Mouse (Mus musculus) A20 (cell line): ENCODE data around the gene Hmg20b.

Experiments used
- DNase-seq: peaks from one replicate; pipeline ENCODE4 v3.0.0-alpha.2; 2011; ENCODE audit warnings: low read depth, low spot score

Hmg20b gene

DNA sequence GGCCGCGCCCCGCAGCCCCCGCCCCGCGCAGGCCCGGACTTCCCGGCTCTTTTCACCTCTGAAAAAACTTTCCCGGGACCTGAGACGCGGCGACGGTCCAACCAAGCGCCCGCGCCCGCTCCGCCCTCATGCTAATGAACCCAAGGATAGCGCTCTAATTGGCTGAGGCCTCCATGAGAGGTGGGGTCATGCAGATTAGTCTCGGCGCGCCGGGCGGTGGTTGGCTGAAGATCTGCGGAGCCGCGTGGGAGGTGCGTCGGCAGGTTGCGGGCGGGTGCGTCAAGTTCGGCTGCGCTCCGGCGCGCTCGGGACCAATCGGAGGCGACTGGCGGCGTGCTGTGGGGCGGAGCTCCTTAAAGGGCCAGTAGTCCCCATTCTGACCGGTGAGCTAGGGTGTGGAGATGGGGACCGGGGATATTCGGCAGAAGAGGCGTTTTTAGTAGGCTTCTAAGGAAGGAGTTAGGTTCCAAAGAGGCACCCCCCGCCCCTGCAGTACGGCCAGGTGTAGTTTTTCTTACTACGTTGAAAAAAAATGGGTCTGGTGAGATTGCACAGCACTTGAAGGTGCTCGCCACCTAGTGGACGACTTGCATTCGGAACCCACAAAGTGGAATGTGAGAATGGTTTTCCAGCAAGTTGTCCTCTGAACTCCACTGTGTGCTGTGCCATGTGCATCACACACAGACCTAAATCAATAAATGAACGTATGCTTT is at the start of gene Hmg20b:
Gene Hmg20b (minus strand): TSS at position 130 of the 713 bp plus-strand sequence.
- DNase-seq, result peak; percentile 100

- no peak for DNase-seq
Observed at GRCm38 (mm10) chr10:81399798-81400308, 49.6 kb upstream of the Hmg20b start.

DNA sequence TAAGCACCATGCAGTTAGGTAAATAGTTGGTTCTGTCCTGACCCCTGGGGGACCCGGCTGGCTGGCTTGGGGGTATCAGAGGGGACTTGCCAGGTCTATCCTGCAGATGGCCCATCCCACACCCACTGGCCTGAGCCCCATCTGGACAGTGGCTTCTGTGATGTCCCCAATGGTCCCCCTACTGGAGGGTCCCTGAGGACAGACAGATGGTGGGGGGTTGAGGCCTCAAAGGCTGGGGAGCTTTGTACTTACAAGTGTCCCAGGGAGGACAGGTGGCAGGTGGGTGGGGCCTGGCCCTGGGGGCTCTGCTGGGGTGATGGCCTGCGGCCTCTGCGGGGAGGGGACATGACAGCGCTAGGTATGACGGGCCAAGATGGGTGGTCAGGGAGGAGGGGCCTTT is 49.0 kb upstream of the Hmg20b start:
- DNase-seq, result no peak

DNA sequence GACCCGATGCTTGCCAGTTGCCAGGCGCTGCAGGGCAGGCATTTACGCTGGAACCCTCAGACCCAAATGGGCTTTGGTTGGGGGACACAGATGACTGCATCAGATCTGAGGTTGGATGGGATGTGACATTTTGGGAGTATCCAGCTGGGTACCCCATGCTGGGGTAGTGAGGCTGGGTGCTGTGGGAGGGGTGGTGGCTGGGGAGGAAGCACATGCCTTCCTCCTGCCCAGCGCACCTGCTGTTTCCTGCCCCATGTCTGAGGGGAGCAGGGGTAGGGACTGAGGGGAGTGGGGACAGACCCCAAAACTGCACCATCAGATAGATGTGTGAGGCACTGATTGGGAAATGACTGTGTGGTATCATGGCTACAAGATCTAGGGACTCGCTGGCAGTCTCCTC is 46.5 kb upstream of the Hmg20b start:
- no peak for DNase-seq

DNA sequence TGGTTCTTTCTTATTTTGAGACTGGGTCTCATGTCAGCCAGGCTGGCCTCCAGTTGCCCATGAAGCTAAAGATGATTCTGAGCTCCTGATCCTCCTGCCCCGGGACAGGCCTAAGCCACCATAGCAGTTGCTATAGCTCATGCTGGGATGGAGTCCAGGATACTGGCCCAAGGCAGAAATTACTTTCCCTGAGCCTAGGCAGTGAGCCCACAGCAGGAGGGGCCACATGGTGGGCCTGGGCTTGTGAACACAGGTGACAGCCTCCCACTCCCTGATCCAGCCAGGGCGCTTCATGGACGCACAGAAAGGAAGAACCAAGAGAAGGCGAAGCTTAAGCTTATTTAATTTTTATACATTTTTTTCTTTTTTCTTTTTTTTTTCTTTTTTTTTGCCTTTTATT is 45.6 kb upstream of the Hmg20b start:
- DNase-seq, result no peak

DNA sequence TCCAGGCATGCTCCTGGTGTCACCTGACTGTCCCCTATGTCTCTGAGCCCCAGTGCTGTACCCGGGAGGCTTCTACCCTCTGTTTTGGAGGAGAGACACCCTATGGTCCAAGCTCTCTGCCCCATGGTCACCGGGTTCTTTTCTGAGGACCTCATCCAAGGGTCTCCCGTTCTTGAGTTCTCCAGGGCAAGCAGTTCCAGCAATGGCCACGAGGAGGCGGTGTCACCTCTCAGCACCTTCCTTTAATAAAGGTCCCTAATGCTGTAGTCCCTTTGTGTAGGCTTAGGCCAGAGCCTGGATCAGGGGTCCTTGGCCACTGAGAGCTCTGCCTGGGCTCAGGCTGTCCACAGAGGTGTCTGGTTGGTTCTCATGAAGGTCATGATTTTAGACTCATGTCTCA is 44.8 kb upstream of the Hmg20b start:
- DNase-seq, result peak; percentile 67

DNA sequence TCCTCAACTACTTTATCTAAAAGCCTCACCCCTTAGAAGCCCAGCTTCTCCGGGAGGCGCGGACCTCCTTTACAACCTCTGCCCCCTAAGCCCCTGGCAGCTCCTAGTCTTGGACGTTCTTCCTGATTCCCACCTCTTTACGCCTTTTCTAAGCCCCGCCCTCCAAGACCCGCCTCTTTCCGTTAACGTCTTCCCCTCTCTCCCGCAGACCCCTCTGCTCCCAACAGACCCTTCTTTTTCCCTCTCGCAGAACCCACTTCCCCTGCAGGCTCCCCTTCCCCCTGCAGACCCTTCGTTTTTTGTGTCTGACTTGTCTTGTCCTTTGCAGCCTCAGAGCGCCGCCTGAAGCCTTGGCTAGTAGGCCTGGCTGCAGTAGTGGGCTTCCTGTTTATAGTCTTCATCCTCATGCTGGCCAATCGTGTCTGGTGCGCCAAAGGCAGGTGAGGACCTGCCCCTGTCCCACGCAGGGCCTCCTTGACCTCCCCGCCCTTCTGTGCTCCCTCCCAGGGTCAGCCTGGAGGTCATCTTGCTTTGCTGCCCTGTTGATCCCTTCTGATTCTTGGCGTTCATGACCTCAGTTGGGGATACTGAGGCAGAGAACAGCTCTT is 43.3 kb upstream of the Hmg20b start:
- no peak for DNase-seq

- DNase-seq, result no peak
Observed at GRCm38 (mm10) chr10:81392781-81393185, 42.5 kb upstream of the Hmg20b start, which contains the start of gene Smim24. Gene Smim24, plus strand, starts transcription at chr10:81393051.

GRCm38 (mm10) chr10:81392270-81392669 is 42.0 kb upstream of the Hmg20b start:
- no peak for DNase-seq

- DNase-seq, result no peak
Observed at GRCm38 (mm10) chr10:81390678-81390965, 40.3 kb upstream of the Hmg20b start.

GRCm38 (mm10) chr10:81389801-81390677 is 39.8 kb upstream of the Hmg20b start:
- DNase-seq, result peak; percentile 61

DNA sequence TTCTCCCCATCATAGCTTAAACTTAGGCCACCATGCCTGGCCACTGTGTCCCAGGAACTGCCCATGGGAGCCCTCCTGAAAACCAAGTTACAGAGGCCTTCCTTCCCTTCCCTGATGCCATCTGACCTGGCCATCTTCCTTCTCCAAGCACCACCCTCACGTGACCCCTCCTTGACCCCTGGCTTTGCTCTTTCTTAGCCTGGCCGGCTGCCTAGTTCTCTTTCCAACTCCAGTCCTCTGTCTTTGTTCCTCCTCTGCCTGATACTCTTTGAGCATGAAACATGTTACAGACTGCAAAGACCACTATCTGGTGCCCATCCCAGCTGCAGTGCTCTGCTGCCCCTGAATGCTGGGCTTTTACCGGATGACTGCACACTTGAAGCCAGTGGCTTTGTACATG is 39.1 kb upstream of the Hmg20b start:
- no peak for DNase-seq

DNA sequence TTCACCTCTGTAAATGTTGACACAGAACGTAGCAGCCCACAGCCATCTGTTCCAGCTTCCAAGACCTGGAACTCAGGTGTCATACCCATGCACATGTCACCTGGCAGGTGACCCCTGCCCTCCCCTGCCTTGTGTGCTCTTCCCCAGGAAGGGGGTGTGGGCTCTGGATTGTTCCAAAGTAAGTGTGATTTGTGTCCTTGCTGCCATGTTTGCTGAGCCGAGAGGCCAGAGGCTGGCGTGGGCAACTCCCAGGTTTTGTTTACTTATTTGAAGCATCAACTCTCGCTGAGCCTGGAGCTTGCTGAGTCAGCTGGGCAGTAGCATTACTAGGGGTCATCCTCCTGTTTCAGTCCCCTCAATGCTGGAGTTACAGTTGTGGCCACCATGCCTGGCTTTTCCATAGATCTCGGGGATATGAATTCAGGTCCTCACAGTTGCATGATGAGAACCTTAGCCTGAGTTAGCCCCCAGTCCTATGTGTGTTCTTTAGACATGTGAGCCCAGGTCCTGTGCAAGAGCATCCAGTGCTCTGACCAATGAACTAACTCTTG is 38.3 kb upstream of the Hmg20b start, which contains the start of gene Gm48552:
Gene Gm48552 (plus strand): TSS at position 501 of the 551 bp plus-strand sequence.
- DNase-seq, result no peak

DNA sequence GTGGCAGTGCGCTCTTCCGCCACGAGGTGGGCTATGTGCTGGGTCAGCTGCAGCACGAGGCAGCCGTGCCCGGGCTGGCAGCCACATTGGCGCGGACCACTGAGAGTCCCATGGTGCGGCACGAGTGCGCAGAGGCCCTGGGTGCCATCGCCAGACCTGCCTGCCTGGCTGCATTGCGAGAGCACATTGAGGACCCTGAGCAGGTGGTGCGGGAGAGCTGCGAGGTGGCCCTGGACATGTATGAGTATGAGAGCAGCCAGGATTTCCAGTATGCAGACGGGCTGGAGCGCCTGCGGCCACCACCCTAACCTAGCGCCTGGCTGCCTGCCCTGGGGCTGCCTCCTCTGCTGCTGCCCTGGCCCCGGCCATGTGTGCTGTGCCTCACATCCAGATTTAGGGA is 37.4 kb upstream of the Hmg20b start:
- no peak for DNase-seq

DNA sequence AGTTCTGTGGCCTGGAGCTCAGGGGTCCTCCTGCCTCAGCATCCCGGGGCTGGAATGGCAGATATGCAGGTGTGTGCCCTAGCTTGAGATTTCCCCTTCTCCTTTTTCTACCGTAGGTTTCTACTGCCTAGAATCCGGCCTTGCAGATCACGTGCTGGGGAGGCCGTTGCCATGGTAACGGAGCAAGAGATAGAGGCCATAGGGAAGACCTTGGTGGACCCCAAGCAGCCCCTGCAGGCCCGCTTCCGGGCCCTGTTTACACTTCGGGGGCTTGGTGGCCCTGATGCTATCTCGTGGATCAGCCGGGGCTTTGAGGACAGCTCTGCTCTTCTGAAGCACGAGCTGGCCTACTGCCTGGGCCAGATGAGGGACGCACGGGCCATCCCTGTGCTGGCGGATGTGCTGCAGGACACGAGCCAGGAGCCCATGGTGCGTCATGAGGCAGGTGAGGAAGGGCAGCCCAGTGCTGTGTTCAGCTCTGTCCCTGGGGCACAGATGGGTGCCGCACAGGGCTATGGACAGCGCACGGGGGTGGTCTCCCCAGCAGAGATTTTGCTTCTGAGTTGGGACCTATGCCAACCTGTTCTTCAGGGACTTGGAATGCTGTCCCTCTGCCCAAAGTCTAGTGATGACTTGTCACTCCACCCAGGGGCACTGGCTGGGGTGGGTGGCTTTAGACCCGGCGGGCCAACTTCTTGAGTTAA is 35.5 kb upstream of the Hmg20b start:
- DNase-seq, result peak; percentile 36

DNA sequence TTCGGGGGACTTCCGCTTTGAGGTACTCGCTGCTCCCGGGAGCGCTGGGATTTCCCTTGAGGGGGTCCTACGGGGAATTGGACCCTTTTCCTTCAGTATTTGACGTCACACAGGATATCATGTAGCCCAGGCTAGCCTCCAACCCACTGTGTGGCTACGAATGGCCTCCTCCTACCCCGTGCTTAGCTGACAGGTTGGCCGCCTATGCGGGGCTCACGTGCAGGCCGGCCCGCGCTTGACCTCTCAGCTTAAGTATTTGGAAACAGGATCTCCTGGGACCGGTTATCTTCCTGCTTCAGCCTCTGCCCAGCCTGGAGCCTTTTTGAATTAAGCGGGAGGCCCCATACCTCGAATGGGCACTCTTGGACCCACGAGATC is 34.3 kb upstream of the Hmg20b start:
- DNase-seq, result no peak

DNA sequence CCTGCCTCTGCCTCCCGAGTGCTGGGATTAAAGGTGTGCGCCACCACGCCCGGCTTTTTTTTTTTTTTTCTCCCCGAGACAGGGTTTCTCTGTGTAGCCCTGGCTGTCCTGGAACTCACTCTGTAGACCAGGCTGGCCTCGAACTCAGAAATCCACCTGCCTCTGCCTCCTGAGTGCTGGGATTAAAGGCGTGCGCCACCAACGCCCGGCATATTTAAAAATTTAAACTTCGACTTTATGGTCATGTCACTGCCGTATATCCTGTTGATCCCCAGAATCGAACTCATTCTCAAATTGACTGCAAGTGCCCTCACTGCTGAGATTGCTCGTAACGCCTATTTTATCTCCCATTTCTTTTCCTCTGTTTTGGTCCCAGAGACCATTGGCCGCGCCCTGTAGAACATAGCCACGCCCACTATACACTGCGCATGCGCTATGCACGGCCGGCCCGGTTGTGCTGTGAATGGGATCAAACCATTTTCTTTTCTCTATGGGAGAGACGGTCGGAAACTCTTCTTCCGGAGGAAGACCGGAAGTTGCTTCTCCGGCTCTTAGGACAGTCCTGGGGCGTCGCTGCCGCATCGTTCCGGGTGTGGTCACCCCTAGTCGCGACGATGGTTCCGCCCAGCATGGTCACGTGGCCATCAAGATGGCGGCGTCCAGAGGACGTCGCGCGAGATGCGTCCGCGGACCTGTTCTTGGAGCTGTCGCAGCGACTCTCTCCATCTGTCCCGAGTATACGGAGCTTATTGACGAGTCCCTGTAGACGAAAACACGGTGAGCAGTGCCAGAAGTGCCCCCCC is 33.7 kb upstream of the Hmg20b start, which contains the start of the genes Dohh and Gm48551:
Gene Dohh (plus strand): TSS at position 627 of the 803 bp plus-strand sequence.
Gene Gm48551 (plus strand): TSS at position 665 of the 803 bp plus-strand sequence.
- peak; percentile 98 for DNase-seq

- DNase-seq, result no peak
Observed at GRCm38 (mm10) chr10:81382039-81382438, 31.8 kb upstream of the Hmg20b start.

DNA sequence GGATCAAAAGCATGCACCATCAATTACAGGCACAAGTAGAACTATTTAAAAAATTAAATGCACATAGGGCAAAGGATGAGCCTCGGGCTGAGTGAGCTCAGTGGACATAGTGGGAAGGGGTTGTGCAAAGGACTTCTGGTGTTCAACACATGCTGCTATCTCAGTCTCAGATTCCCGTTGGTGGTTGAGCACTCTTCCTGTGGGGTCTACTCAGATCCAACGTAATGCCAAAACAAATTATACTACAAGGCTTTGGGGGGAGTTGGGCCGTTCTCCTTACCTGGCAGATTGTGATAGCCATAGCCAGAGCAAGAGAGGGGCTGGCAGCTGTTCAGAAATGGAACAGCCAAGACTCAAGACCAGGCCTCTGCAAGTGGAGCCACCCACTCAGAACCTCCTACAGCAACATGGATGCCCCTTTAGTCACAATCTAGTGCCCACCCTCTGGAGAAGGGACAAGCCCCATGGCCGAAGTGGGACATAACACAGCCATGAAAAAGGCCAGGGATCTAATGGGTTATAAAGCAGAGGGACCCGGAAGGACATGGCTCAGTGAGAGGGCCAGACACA is 29.6 kb upstream of the Hmg20b start:
- DNase-seq, result no peak

GRCm38 (mm10) chr10:81379183-81379553 is 28.9 kb upstream of the Hmg20b start:
- no peak for DNase-seq
